Mouse (Mus musculus) ES-Bruce4 (cell line): ENCODE data around the gene Elovl6.

ENCODE experiments used
- CTCF ChIP-seq: IDR thresholded peaks from one replicate; pipeline ENCODE4 v1.8.1; 2011; ENCODE audit warnings: low read depth, low read length
- EP300 ChIP-seq: IDR thresholded peaks from 2 replicates; pipeline ENCODE4 v1.6.1; 2011; ENCODE audit warnings: low read depth, low read length; ENCODE audit not compliant: insufficient read depth
- POLR2A ChIP-seq: IDR thresholded peaks from one replicate; pipeline ENCODE4 v1.8.1; 2011; ENCODE audit warnings: low read length; ENCODE audit not compliant: insufficient read depth

DNA sequence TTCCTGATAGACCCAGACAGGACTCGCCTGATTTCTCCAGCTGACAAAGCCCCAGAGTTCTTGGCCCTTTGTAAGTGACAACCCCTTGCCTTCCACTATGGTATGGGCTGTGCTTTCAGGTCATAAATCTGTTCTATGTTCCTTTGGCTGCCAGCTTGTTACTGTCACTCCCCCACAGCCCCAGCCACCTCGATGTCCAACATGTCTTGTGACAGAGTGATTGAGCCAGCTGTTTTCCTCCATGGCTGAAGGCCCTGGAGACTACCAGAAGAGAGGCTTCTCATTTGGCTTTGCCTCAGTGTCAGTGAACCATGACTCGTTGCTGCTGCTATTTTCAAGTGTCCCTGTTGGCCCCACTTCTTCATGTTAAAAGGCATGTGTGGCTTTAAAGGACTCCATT lies 113.3 kb downstream of the Elovl6 start:
- TF ChIP-seq EP300 (no peak), POLR2A (no peak), CTCF (no peak)
